Mouse (Mus musculus): ENCODE measurements around the gene Dgcr2.

GRCm38 (mm10) chr16:17809125-17809524 is 89.2 kb downstream of the Dgcr2 start:
- TF ChIP-seq CTCF (IDR thresholded peaks at IDR 0.05; ENCODE audit: low read depth, low read length) (no peak), POLR2A (IDR thresholded peaks at IDR 0.05; ENCODE audit: extremely low read depth, insufficient read depth, low read length) (no peak)
